Mouse (Mus musculus) MEL-GATA-1-ER (cell line): ENCODE data around the gene Nup188.

Experiments used
- DNase-seq: peaks from one replicate; pipeline ENCODE4 v3.0.0-alpha.2; 2012; ENCODE audit warnings: low read depth; ENCODE audit errors: extremely low read depth

Gene Nup188

GRCm38 (mm10) chr2:30256616-30257350 is 29.4 kb upstream of the Nup188 start:
- DNase-seq: no peak

GRCm38 (mm10) chr2:30257699-30258460 is 28.3 kb upstream of the Nup188 start:
- no peak for DNase-seq

GRCm38 (mm10) chr2:30258600-30258999 is 27.6 kb upstream of the Nup188 start:
- DNase-seq: no peak

GRCm38 (mm10) chr2:30259131-30260064 is 26.8 kb upstream of the Nup188 start:
- no peak for DNase-seq

- DNase-seq: no peak
Measured at GRCm38 (mm10) chr2:30261064-30261736, 25.0 kb upstream of the Nup188 start.

GRCm38 (mm10) chr2:30261921-30262839 is 24.0 kb upstream of the Nup188 start:
- DNase-seq: no peak

GRCm38 (mm10) chr2:30262840-30263441 is 23.3 kb upstream of the Nup188 start:
- DNase-seq: no peak

GRCm38 (mm10) chr2:30263811-30264210 is 22.4 kb upstream of the Nup188 start:
- DNase-seq: no peak

GRCm38 (mm10) chr2:30264671-30265519 is 21.3 kb upstream of the Nup188 start:
- DNase-seq: no peak

GRCm38 (mm10) chr2:30265767-30266253 is 20.4 kb upstream of the Nup188 start, which contains the start of gene Phyhd1:
Phyhd1 (plus strand) TSS chr2:30266203.
- DNase-seq: no peak

- no peak for DNase-seq
Measured at GRCm38 (mm10) chr2:30266392-30266941, 19.7 kb upstream of the Nup188 start.

GRCm38 (mm10) chr2:30267466-30267865 is 18.7 kb upstream of the Nup188 start:
- no peak for DNase-seq

- no peak for DNase-seq
Measured at GRCm38 (mm10) chr2:30268371-30268770, 17.8 kb upstream of the Nup188 start.

GRCm38 (mm10) chr2:30269241-30269990 is 16.8 kb upstream of the Nup188 start:
- DNase-seq: no peak

- peak; percentile 73 for DNase-seq
Measured at GRCm38 (mm10) chr2:30270134-30270533, 16.1 kb upstream of the Nup188 start.

GRCm38 (mm10) chr2:30280743-30281142 is 5.5 kb upstream of the Nup188 start, which contains the start of gene Gm28038:
Gm28038 (plus strand) TSS chr2:30281043.
- DNase-seq: no peak

GRCm38 (mm10) chr2:30281651-30282050 is 4.5 kb upstream of the Nup188 start:
- DNase-seq: no peak
